Mouse (Mus musculus) stomach, embryonic 14.5 days (tissue): Measurements from ENCODE around the gene Psmd3. TPM values are rescaled to one million over a fixed set of nuclear protein-coding genes. Genes with fewer than 3 reads are reported as not detected.
"Not testable (repeated sequence)": the region's sequence is repeated elsewhere in the genome, so short reads cannot be mapped to it uniquely, and the experiment has no call there.

Experiments
- ATAC-seq: fragments of 200-750 bp; cut with Nextera tagmentation; 2 replicates; pipeline ENCODE4 v1.8.0; 2017; ENCODE audit warnings: low read depth, moderate TSS enrichment; ENCODE audit not compliant: insufficient number of reproducible peaks, insufficient read depth, low FRiP score
- H3K27ac ChIP-seq: fragments of 300-500 bp; sonication (generic); 2 replicates; pipeline ENCODE4 v1.5.1; 2014; ENCODE audit warnings: mild to moderate bottlenecking, low read length, moderate library complexity, mixed read lengths
- H3K27me3 ChIP-seq: fragments of 300-500 bp; sonication (generic); 2 replicates; pipeline ENCODE4 v1.6.1; 2014; ENCODE audit warnings: low read length, control low read depth, mixed read lengths; ENCODE audit not compliant: control insufficient read depth, insufficient read depth
- H3K36me3 ChIP-seq: fragments of 300-500 bp; sonication (generic); 2 replicates; pipeline ENCODE4 v1.6.1; 2014; ENCODE audit warnings: mild to moderate bottlenecking, control low read depth, low read length, moderate library complexity, mixed read lengths; ENCODE audit not compliant: control insufficient read depth, insufficient read depth
- H3K4me1 ChIP-seq: fragments of 300-500 bp; sonication (generic); 2 replicates; pipeline ENCODE4 v1.6.1; 2014; ENCODE audit warnings: low read length, control low read depth, mixed read lengths; ENCODE audit not compliant: control insufficient read depth, insufficient read depth
- H3K4me2 ChIP-seq: fragments of 300-500 bp; sonication (generic); replicated peaks from 2 replicates; pipeline ENCODE4 v1.6.1; 2014; ENCODE audit warnings: low read depth, low read length, control low read depth
- H3K4me3 ChIP-seq: fragments of 300-500 bp; sonication (generic); 2 replicates; pipeline ENCODE4 v1.5.1; 2014; ENCODE audit warnings: low read depth, low read length, control low read depth
- H3K9ac ChIP-seq: fragments of 300-500 bp; sonication (generic); replicated peaks from 2 replicates; pipeline ENCODE4 v1.6.1; 2014; ENCODE audit warnings: low read depth, mild to moderate bottlenecking, control low read depth, low read length, moderate library complexity, mixed read lengths
- H3K9me3 ChIP-seq: fragments of 300-500 bp; sonication (generic); 2 replicates; pipeline ENCODE4 v1.6.1; 2016; ENCODE audit warnings: low read depth, low read length, control low read depth; ENCODE audit not compliant: control insufficient read depth
- whole genome bisulfite sequencing: fragments of 180-500 bp; shearing (Covaris S2); extraction: QIAGEN DNeasy Blood & Tissue Kit; methylation state at CpG from one replicate; pipeline ENCODE4 v1.1.7; 2014; 5-methylcytosine and 5-hydroxymethylcytosine counted together
- polyA plus RNA-seq: library from polyadenylated mRNA; unstranded; fragments of >200 nt; fragmentation: Nextera tagmentation; extraction: Ambion mirVana; gene quantifications from 2 replicates; pipeline ENCODE4 v1.2.1, GENCODE M21; 2014

Gene Psmd3
- 126 TPM in 2 replicates for polyA plus RNA-seq

- Histone ChIP-seq H3K27me3 (no peaks in the 10 kb centered on the region), H3K9ac (peak within 1 kb of the TSS; percentile 98)
- 4% methylated on average over 45 of the region's 45 CpGs for WGBS
These were observed at the start of gene Psmd3 for GRCm38 (mm10) chr11:98681786-98682745. Gene Psmd3 (plus strand): TSS chr11:98682554.

DNA sequence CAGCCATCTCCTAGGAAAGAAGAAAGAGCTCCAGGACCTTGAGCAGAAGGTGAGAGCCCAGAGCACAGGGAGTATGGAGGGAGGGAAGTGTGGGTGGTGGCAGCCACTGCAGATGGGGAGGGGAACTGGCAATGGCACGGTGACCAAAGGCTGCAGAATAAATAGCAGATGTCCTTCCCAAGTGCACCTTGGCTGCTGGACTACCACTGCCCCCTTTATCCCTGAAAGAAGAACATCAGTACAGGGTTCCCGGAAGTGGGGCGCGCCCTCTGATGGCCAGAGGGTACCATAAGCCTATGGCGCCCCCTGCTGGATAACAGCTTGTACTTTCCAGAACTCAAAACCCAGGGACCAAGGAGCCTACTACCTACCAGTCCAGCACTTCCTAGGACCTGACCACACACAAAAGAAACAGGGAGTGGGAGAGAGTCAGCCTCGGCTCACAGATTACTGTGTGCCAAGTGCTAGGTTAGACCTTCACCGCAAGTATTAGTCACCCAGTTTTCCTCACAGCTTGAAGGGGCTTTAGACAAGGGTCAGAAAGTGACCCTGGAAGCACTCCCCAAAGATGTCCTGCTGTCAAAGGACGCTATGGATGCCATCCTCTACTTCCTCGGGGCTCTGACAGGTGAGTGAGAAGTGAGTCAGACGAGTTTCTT lies 46.9 kb upstream of the Psmd3 start:
- 34% methylated on average over 10 of the region's 10 CpGs for WGBS
- not testable (repeated sequence) for ATAC-seq

More at GRCm38 (mm10) chr11:98681786-98682745, at the start of gene Psmd3:
- Histone ChIP-seq H3K4me1 (no peaks in the 10 kb centered on the region), H3K4me2 (peak within 1 kb of the TSS; percentile 76), H3K9me3 (no peaks in the 10 kb centered on the region), H3K36me3 (peaks cover 20% of the 10 kb centered on the region), H3K27ac (peak within 1 kb of the TSS; percentile 61), H3K4me3 (peak within 1 kb of the TSS; percentile 99)
- ATAC-seq: peak; percentile 95

DNA sequence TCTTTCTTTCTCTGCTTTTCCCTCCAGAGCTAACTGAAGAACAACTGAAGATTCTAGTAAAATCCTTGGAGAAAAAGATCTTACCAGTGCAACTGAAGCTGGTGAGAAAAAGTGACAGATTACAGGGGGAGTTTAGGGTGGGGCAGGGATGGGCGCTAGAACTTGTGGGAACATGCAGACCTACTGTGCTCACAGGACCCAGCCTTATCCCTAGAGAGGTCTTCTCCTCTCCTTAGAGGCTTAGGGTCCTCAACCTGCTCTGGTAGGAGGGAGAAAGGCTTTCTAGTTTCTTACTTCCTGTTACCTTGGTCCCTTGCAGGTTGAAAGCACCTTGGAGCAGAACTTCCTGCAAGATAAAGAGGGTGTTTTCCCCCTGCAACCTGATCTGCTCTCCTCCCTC lies 44.9 kb upstream of the Psmd3 start:
- H3K4me1 ChIP-seq: no peaks in the 10 kb centered on the region
- no peak overlapping the region for H3K9ac ChIP-seq
- no peak overlapping the region for H3K4me3 ChIP-seq
- H3K27ac ChIP-seq: no peak overlapping the region
- no peak for ATAC-seq
- H3K9me3 ChIP-seq: no peaks in the 10 kb centered on the region
- H3K27me3 ChIP-seq: no peaks in the 10 kb centered on the region
- H3K4me2 ChIP-seq: no peak overlapping the region
- H3K36me3 ChIP-seq: no peaks in the 10 kb centered on the region
- WGBS: 79% methylated on average over 1 of the region's 1 CpGs

More for the DNA sequence above, 46.9 kb upstream of the Psmd3 start:
- not testable (repeated sequence) for H3K4me1 ChIP-seq, H3K9ac ChIP-seq, H3K27me3 ChIP-seq, H3K9me3 ChIP-seq, H3K36me3 ChIP-seq, H3K27ac ChIP-seq, H3K4me2 ChIP-seq, H3K4me3 ChIP-seq

- H3K27ac ChIP-seq: no peak overlapping the region
These were observed 42.3 kb upstream of the Psmd3 start for GRCm38 (mm10) chr11:98640091-98640490.

DNA sequence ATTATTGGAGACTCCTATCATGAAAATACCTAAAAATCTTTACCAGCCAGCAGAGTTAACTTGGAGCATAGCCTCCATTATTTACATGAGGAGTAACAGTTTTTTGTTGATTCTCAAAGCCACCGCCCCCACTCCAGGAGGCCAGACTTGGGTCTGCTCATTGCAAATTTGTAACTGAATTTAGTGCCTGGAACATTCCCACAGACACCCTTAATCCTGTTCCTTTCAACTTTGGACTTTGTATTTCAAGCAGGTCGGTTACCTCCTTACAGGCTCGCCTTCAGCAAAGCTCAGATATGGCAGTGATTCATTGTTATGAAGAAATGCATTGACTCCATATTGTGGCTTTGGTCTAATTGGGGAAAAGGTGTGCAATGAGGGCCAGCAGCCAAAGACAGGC lies 37.6 kb upstream of the Psmd3 start:
- Histone ChIP-seq H3K9me3 (no peaks in the 10 kb centered on the region), H3K4me3 (no peak overlapping the region), H3K27me3 (no peaks in the 10 kb centered on the region), H3K4me2 (no peak overlapping the region), H3K27ac (no peak overlapping the region), H3K9ac (no peak overlapping the region), H3K4me1 (no peaks in the 10 kb centered on the region), H3K36me3 (no peaks in the 10 kb centered on the region)
- 73% methylated on average over 3 of the region's 3 CpGs for WGBS
- no peak for ATAC-seq

More at GRCm38 (mm10) chr11:98640091-98640490, 42.3 kb upstream of the Psmd3 start:
- 54% methylated on average over 5 of the region's 5 CpGs for WGBS
- no peak overlapping the region for H3K4me2 ChIP-seq
- H3K4me3 ChIP-seq: no peak overlapping the region
- no peak for ATAC-seq
- H3K9ac ChIP-seq: no peak overlapping the region
- no peaks in the 10 kb centered on the region for H3K36me3 ChIP-seq
- H3K9me3 ChIP-seq: no peaks in the 10 kb centered on the region
- H3K27me3 ChIP-seq: no peaks in the 10 kb centered on the region
- no peaks in the 10 kb centered on the region for H3K4me1 ChIP-seq

DNA sequence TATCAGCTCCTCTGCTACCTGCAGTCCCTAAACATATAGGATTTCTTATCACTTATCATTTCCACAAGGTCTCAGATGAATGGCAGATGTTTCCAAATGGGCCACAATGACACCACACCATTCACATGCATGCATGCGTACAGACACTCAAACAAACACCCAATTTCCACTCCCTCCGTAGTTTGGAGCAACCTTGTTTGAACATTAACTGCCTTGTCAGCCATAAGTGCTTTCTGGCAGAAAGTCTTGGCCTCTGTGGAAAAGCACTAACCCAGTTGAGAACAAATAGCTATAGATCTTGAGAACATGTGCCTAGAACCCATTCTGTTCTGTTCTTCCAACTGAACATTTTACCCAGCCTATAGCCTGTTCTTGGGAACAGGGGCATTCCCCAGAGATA lies 36.4 kb upstream of the Psmd3 start:
- Histone ChIP-seq H3K4me2 (no peak overlapping the region), H3K9ac (no peak overlapping the region), H3K4me3 (no peak overlapping the region), H3K27ac (no peak overlapping the region), H3K27me3 (0 out of 2 replicates have a peak, but pooled peaks cover 2% of the 10 kb centered on the region), H3K4me1 (no peaks in the 10 kb centered on the region), H3K9me3 (no peaks in the 10 kb centered on the region), H3K36me3 (no peaks in the 10 kb centered on the region)
- no peak for ATAC-seq
- WGBS: 64% methylated on average over 2 of the region's 2 CpGs

- no peak within 1 kb of the TSS for H3K4me2 ChIP-seq
- no peak within 1 kb of the TSS for H3K27ac ChIP-seq
- H3K9ac ChIP-seq: no peak within 1 kb of the TSS
- no peaks in the 10 kb centered on the region for H3K9me3 ChIP-seq
- H3K4me3 ChIP-seq: no peak within 1 kb of the TSS
- no peak for ATAC-seq
- no peaks in the 10 kb centered on the region for H3K36me3 ChIP-seq
- 0 out of 2 replicates have a peak, but pooled peaks cover 2% of the 10 kb centered on the region for H3K27me3 ChIP-seq
- no peaks in the 10 kb centered on the region for H3K4me1 ChIP-seq
- 47% methylated on average over 2 of the region's 2 CpGs for WGBS
These were observed 35.9 kb upstream of the Psmd3 start, which contains the start of gene Gsdma2 for GRCm38 (mm10) chr11:98646459-98646858. Gene Gsdma2 (plus strand): TSS chr11:98646759.

- H3K4me1 ChIP-seq, H3K36me3 ChIP-seq, ATAC-seq, H3K27ac ChIP-seq, H3K27me3 ChIP-seq, H3K4me2 ChIP-seq, H3K9ac ChIP-seq, H3K9me3 ChIP-seq, H3K4me3 ChIP-seq: not testable (repeated sequence)
- 17% methylated on average over 7 of the region's 7 CpGs for WGBS
These were observed 27.3 kb upstream of the Psmd3 start for GRCm38 (mm10) chr11:98655076-98655475.
